Mouse (Mus musculus) hindbrain, postnatal 0 days (tissue): Measurements from ENCODE around the gene Pknox2. TPM values are rescaled to one million over a fixed set of nuclear protein-coding genes. Genes with fewer than 3 reads are reported as not detected.

ENCODE experiments used
- ATAC-seq: fragments of 200-750 bp; cut with Nextera tagmentation; 2 replicates; pipeline ENCODE4 v1.8.0; 2017; ENCODE audit warnings: mild to moderate bottlenecking, moderate TSS enrichment, moderate library complexity
- DNase-seq: peaks from one replicate; pipeline ENCODE4 v3.0.0-alpha.2; 2015; ENCODE audit warnings: low spot score
- H3K27ac ChIP-seq: fragments of 300-500 bp; sonication (generic); 2 replicates; pipeline ENCODE4 v1.5.1; 2014; ENCODE audit warnings: mild to moderate bottlenecking
- H3K27me3 ChIP-seq: fragments of 300-500 bp; sonication (generic); 2 replicates; pipeline ENCODE4 v1.6.1; 2014; ENCODE audit warnings: low read length, mixed read lengths; ENCODE audit not compliant: insufficient read depth
- H3K36me3 ChIP-seq: fragments of 300-500 bp; sonication (generic); 2 replicates; pipeline ENCODE4 v1.6.1; 2014; ENCODE audit warnings: low read length, mixed read lengths; ENCODE audit not compliant: insufficient read depth
- H3K4me1 ChIP-seq: fragments of 300-500 bp; sonication (generic); 2 replicates; pipeline ENCODE4 v1.6.1; 2014; ENCODE audit warnings: antibody characterized with exemption, low read length, mixed read lengths; ENCODE audit not compliant: insufficient read depth
- H3K4me2 ChIP-seq: fragments of 300-500 bp; sonication (generic); 2 replicates; pipeline ENCODE4 v1.6.1; 2014; ENCODE audit warnings: low read depth, mild to moderate bottlenecking, low read length, moderate library complexity, mixed read lengths
- H3K4me3 ChIP-seq: fragments of 300-500 bp; sonication (generic); 2 replicates; pipeline ENCODE4 v1.5.1; 2014; ENCODE audit warnings: low read length
- H3K9ac ChIP-seq: fragments of 300-500 bp; sonication (generic); replicated peaks from 2 replicates; pipeline ENCODE4 v1.6.1; 2014; ENCODE audit warnings: mild to moderate bottlenecking, low read length, moderate library complexity, mixed read lengths
- H3K9me3 ChIP-seq: fragments of 300-500 bp; sonication (generic); 2 replicates; pipeline ENCODE4 v1.6.1; 2016; ENCODE audit warnings: low read length, mixed read lengths
- CTCF ChIP-seq: IDR thresholded peaks from 2 replicates; pipeline ENCODE4 v1.5.1; 2016; ENCODE audit warnings: antibody characterized with exemption, control low read depth, low read depth
- WGBS: fragments of 180-500 bp; shearing (Covaris S2); extraction: QIAGEN DNeasy Blood & Tissue Kit; methylation state at CpG from one replicate; pipeline ENCODE4 v1.1.7; 2014; 5-methylcytosine and 5-hydroxymethylcytosine counted together
- polyA plus RNA-seq: library from polyadenylated mRNA; unstranded; fragments of >200 nt; fragmentation: Nextera tagmentation; extraction: Ambion mirVana; gene quantifications from 2 replicates; pipeline ENCODE4 v1.2.1, GENCODE M21; 2015
- total RNA-seq: library from RNA; depleted of rRNA; stranded (reverse); fragments of >200 nt; gene quantifications from 2 replicates; pipeline ENCODE4 v1.2.3, GENCODE M21; 2014

Gene Pknox2
- total and polyA plus RNA-seq, 2 experiments from 2014 or later = 22.2 to 23.5 TPM

DNA sequence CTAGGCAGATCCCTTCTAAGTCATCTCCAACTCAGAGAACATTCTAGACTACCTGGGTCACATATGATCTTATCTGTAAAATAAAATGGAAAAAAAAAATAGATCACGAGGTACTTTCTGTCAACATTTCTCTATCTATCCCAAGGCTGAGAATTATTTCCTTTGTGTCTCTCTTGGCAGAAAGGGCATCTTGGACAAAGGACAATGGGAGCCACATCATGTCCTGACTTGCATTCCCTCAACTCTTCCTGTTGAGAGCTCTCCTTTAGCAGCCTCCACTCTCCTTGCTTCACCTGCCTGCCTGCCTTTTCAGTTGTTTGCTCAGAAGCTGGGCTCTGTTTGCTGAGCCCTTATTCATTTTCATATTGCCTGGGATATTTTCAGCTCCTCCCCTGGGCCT, 103.0 kb downstream of the Pknox2 start:
- ATAC-seq = no peak
- H3K4me3 ChIP-seq = no peak overlapping the region
- H3K4me1 ChIP-seq = no peaks in the 10 kb centered on the region
- no peaks in the 10 kb centered on the region for H3K27me3 ChIP-seq
- no peak for DNase-seq
- H3K36me3 ChIP-seq = no peaks in the 10 kb centered on the region
- no peaks in the 10 kb centered on the region for H3K9me3 ChIP-seq
- no peak overlapping the region for H3K9ac ChIP-seq
- no peak overlapping the region for H3K4me2 ChIP-seq
- no peak for TF ChIP-seq CTCF
- WGBS = 89% methylated on average over 1 of the region's 1 CpGs
- H3K27ac ChIP-seq = no peak overlapping the region

DNA sequence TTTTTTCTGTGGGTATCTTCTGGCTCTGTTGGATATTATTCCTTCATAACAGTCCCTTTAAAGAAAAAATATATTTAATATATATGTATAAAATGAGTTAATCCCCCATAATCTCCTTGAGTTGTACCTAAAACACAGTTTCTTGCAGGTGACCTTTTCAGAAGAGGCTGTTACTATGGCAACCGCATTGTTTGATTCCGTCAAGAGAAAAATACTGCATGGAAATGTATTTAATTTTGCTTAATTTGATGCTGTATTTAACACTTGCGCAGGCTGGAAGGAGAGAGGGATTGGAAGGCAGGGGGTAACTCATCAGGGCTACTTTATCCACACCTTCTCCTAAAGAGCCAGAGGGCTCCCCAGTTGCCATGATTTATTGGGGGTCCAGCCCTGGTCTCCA, 108.3 kb downstream of the Pknox2 start:
- Histone ChIP-seq H3K4me2 (no peak overlapping the region), H3K27me3 (no peaks in the 10 kb centered on the region), H3K4me3 (no peak overlapping the region), H3K27ac (no peak overlapping the region), H3K36me3 (no peaks in the 10 kb centered on the region), H3K9ac (no peak overlapping the region), H3K4me1 (no peaks in the 10 kb centered on the region), H3K9me3 (no peaks in the 10 kb centered on the region)
- no peak for TF ChIP-seq CTCF
- DNase-seq = peak; percentile 53
- WGBS = 69% methylated on average over 3 of the region's 3 CpGs
- ATAC-seq = no peak

DNA sequence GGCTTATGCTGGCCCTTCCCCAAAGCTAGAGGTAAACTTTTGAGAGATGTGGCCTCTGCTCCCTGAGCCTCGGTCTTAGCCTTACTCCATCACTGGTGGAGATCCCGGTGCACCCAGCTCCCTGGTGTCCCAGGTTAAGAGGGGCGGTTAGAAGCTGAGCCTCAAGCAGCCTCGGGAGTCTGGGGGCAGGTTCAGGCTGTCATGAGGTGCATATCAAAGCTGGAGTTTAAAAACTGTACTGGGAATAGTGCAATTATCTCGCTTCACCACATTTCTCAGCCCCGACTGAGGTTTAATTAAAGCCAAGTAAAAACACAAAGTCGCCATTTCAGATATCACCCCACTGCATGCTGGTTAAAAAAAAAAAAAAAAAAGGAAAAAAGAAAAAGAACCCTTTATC, 108.8 kb downstream of the Pknox2 start:
- TF ChIP-seq CTCF = no peak
- no peak for DNase-seq
- H3K4me2 ChIP-seq = no peak overlapping the region
- H3K27me3 ChIP-seq = no peaks in the 10 kb centered on the region
- H3K9me3 ChIP-seq = no peaks in the 10 kb centered on the region
- 44% methylated on average over 7 of the region's 7 CpGs for WGBS
- no peak for ATAC-seq
- H3K27ac ChIP-seq = no peak overlapping the region
- H3K9ac ChIP-seq = no peak overlapping the region
- no peaks in the 10 kb centered on the region for H3K36me3 ChIP-seq
- H3K4me1 ChIP-seq = no peaks in the 10 kb centered on the region
- H3K4me3 ChIP-seq = no peak overlapping the region

DNA sequence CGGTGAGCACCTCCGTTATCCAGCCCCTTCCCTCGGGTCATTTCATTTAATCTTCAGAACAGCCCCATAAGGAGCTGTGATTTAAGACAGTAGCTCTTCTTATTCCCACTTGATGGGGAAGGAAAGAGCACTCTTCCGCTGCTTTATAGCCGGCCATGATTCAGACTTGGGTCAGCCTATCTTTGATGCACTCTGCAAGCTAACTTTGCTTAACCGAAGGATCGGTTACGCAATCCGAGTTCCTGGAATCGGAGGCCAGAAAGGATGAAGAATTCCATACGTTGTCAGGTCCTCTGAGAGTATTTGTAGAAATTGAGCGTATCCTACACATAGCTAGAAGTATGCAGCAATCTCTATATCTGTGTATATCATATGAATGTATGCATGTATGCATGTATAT, 109.8 kb downstream of the Pknox2 start:
- no peak overlapping the region for H3K4me2 ChIP-seq
- no peaks in the 10 kb centered on the region for H3K27me3 ChIP-seq
- no peaks in the 10 kb centered on the region for H3K4me1 ChIP-seq
- no peaks in the 10 kb centered on the region for H3K9me3 ChIP-seq
- 85% methylated on average over 12 of the region's 12 CpGs for WGBS
- ATAC-seq (no peak), DNase-seq (no peak)
- H3K36me3 ChIP-seq = no peaks in the 10 kb centered on the region
- H3K4me3 ChIP-seq = no peak overlapping the region
- H3K27ac ChIP-seq = no peak overlapping the region
- no peak for TF ChIP-seq CTCF
- no peak overlapping the region for H3K9ac ChIP-seq

DNA sequence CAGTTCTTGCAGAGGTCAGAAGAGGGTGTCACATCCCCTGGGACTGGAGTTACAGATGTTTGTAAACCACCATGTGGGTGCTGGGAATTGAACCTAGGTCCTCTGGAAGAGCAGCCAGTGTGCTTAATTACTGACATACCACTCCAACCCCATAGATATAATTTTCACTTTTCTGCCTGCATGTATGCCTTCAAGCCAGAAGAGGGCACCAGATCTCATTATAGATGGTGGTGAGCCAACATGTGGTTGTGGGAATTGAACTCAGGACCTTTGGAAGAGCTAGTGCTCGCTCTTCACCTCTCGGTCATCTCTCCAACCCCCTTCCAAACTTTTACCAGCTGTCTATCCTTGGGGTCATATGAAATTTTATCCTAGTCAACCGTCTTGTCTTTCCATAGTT, 112.0 kb downstream of the Pknox2 start:
- DNase-seq (no peak), ATAC-seq (no peak)
- H3K9ac ChIP-seq = no peak overlapping the region
- 95% methylated on average over 3 of the region's 3 CpGs for WGBS
- H3K4me1 ChIP-seq = peaks cover 10% of the 10 kb centered on the region; the same call in 1 of the 2 replicates
- H3K27ac ChIP-seq = no peak overlapping the region
- peak; percentile 22; the same call in 1 of the 2 replicates for TF ChIP-seq CTCF
- H3K4me3 ChIP-seq = no peak overlapping the region
- H3K36me3 ChIP-seq = no peaks in the 10 kb centered on the region
- no peaks in the 10 kb centered on the region for H3K9me3 ChIP-seq
- H3K4me2 ChIP-seq = no peak overlapping the region
- H3K27me3 ChIP-seq = no peaks in the 10 kb centered on the region

DNA sequence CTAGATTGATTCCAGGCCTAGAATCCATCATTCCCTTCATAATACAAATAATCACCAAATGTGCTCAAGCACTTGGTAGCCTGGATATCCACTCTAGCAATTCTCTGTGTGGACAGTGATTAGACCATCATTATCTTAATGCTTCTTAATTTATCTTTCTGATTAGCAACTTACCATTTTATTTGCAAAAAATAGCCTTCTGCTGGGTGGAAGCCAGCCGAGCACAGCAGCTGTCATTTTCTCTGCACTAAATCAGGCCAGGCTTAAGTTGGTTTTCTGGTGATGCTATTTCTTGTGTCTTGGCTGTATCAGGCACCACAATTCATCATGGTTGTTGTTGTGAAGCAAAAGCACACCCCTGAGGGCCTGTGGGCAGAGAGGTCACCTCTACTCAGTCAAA, 112.9 kb downstream of the Pknox2 start:
- H3K27ac ChIP-seq = no peak overlapping the region
- WGBS = 61% methylated on average over 1 of the region's 1 CpGs

DNA sequence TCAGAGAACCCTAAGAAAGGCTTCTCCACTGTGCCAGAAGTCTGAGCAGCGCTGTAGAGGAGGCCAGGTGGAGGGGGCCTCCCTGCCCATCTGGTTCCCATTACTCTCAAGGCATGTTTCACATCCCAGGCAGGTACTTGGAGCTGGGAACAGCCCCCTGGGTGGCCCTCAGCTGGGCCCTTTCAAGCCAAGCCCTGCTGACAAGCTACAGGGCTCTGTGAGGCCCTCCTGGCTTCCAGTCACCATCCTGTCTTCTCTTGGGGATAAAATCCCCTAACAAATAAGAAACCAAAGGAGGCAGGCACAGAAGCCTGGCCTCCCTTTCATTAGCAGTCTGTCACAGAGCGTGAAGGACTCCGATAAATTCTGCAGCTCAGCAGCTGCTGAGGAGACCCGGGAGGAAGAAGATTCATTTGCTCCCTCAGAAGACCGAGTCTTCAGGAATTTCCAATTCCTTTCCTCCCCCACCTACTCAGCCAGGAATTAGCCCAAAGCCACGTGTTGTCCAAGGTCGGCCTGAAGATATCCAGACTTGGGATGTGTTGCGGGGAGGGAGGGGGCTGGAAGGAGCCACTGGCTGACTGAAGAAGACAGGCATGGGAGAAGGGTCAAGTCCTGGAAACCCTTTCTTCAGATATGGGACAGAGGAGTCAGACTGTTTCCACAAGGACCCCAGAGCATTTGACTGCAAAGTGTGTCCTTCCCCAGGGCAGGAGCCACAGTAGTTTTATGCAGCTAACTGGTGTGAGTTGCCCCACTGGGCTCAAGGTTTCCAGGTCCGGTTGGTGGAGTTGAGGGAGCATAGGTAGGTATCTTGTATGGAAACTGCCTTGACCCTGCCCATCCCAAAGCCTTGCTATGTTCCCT, 116.6 kb downstream of the Pknox2 start:
- peak overlapping the region; percentile 5; the same call in 1 of the 2 replicates for H3K27ac ChIP-seq
- no peak; the same call in 1 of the 2 replicates for ATAC-seq
- no peaks in the 10 kb centered on the region for H3K9me3 ChIP-seq
- H3K4me3 ChIP-seq = no peak overlapping the region
- H3K4me2 ChIP-seq = no peak overlapping the region
- TF ChIP-seq CTCF = no peak
- H3K9ac ChIP-seq = no peak overlapping the region
- peak; percentile 36 for DNase-seq
- H3K4me1 ChIP-seq = peaks cover 12% of the 10 kb centered on the region; the same call in 1 of the 2 replicates
- no peaks in the 10 kb centered on the region for H3K27me3 ChIP-seq
- no peaks in the 10 kb centered on the region for H3K36me3 ChIP-seq
- WGBS = 30% methylated on average over 9 of the region's 9 CpGs

More for the DNA sequence above, 112.9 kb downstream of the Pknox2 start:
- Histone ChIP-seq H3K4me2 (no peak overlapping the region), H3K9ac (no peak overlapping the region), H3K27me3 (no peaks in the 10 kb centered on the region), H3K36me3 (no peaks in the 10 kb centered on the region), H3K4me3 (no peak overlapping the region), H3K4me1 (peaks cover 12% of the 10 kb centered on the region; the same call in 1 of the 2 replicates), H3K9me3 (no peaks in the 10 kb centered on the region)
- no peak for TF ChIP-seq CTCF
- ATAC-seq (no peak), DNase-seq (no peak)
